Mouse (Mus musculus) adrenal gland, postnatal 14 days (tissue): ENCODE results near the gene Hyal2. TPM values are rescaled to one million over a fixed set of nuclear protein-coding genes. Genes with fewer than 3 reads are reported as not detected.
"Not testable (repeated sequence)": the region's sequence is repeated elsewhere in the genome, so short reads cannot be mapped to it uniquely, and the experiment has no call there.

Experiments
- DNase-seq: peaks from one replicate; pipeline ENCODE4 v3.0.0; 2021; ENCODE audit warnings: mixed read lengths
- total RNA-seq: library from RNA; stranded (reverse); gene quantifications from 2 replicates; pipeline ENCODE4 v1.2.3, GENCODE M21; 2021

Gene Hyal2
- total RNA-seq, 1 experiment from 2014 or later, result 38.9 TPM

GRCm38 (mm10) chr9:107569270-107569669 is 1.5 kb downstream of the Hyal2 start:
- no peak for DNase-seq

DNA sequence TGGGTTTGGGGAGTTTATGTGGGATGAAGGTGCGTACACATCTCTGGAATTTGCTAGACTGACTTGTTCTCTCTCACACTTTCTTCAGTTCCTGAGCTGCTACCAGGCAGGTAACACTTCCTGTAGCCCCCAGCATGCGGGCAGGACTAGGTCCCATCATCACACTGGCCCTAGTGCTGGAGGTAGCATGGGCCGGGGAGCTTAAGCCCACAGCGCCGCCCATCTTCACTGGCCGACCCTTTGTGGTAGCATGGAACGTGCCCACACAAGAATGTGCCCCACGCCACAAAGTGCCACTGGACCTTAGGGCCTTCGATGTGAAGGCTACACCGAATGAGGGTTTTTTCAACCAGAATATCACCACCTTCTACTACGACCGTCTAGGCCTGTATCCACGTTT is 2.3 kb downstream of the Hyal2 start:
- no peak for DNase-seq

DNA sequence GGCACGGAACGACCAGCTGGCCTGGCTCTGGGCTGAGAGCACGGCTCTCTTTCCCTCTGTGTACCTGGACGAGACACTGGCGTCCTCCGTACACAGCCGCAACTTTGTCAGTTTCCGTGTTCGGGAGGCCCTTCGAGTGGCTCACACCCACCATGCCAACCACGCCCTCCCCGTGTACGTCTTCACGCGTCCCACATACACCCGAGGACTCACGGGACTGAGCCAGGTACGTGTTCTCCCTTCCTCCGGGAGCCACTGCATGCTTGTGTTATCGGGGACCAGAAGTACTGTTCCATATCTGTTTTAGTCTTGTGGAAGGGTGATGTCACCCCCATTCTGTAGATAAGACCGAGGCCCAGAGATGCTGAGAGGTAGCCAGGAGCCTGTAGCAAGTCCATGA is 3.1 kb downstream of the Hyal2 start:
- no peak for DNase-seq

DNA sequence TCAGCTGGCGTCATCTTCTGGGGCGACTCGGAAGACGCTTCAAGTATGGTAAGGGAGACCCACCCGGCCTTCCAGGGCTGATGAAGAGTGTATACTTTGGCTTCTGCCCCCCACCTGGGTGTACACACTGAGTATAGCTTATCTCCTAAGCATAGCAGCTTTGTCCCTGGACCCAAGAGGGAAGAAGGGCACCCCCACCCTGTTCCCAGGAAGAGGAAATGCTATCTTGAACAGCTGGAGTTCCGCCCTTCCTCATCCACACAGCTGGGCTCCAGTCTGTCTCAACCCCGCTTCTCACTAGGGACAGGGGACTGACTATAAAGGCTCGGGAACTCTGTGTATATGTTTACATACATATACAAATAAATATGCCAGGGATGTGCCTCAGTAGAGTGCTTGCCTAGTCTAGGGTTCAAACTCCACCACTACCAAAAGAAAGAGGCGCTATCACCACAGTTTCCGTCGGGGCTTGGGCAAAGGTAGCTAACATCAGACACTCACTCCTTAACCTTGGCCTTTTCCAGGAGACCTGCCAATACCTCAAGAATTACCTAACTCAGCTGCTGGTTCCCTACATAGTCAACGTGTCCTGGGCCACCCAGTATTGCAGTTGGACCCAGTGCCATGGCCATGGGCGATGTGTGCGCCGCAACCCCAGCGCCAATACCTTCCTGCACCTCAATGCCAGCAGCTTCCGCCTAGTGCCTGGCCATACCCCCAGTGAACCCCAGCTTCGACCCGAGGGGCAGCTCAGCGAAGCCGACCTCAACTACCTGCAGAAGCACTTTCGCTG is 4.0 kb downstream of the Hyal2 start:
- no peak for DNase-seq

DNA sequence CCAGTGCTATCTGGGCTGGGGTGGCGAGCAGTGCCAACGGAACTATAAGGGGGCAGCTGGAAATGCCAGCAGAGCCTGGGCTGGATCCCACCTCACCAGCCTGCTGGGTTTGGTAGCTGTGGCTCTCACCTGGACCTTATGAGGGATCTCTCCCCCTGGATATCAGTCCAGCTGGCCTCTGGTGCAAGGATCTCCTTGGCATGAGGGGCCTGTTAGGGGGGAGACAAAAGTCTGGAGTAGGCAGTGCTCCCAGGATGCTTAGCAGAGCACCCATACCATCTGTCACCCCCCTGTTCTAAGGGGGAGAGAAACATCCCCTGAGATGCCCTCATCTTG is 4.5 kb downstream of the Hyal2 start:
- DNase-seq, result no peak

DNA sequence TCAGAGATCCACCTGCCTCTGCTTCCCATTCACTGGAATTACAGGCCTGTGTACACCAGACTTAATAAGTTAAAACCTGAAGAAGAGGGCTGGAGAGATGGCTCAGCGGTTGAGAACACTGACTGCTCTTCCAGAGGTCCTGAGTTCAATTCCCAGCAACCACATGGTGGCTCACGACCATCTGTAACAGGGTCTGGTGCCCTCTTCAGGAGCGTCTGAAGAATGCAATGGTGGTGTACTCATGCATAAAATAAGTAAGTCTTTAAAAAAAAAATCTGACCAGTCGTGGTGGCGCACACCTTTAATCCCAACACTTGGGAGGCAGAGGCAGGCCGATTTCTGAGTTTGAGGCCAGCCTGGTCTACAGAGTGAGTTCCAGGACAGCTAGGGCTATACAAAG is 6.0 kb downstream of the Hyal2 start:
- DNase-seq, result not testable (repeated sequence)

GRCm38 (mm10) chr9:107575579-107576356 is 8.0 kb downstream of the Hyal2 start:
- DNase-seq, result no peak

- peak; percentile 91 for DNase-seq
Measured at GRCm38 (mm10) chr9:107576357-107577107, 8.8 kb downstream of the Hyal2 start, which contains the start of gene Hyal1. TSS of gene Hyal1 (plus strand) at chr9:107576927.

GRCm38 (mm10) chr9:107577871-107578270 is 10.1 kb downstream of the Hyal2 start:
- DNase-seq, result peak; percentile 39

GRCm38 (mm10) chr9:107578587-107578986 is 10.8 kb downstream of the Hyal2 start, which contains the start of gene Naa80:
TSS of gene Naa80 (plus strand) at chr9:107578887.
- no peak for DNase-seq

DNA sequence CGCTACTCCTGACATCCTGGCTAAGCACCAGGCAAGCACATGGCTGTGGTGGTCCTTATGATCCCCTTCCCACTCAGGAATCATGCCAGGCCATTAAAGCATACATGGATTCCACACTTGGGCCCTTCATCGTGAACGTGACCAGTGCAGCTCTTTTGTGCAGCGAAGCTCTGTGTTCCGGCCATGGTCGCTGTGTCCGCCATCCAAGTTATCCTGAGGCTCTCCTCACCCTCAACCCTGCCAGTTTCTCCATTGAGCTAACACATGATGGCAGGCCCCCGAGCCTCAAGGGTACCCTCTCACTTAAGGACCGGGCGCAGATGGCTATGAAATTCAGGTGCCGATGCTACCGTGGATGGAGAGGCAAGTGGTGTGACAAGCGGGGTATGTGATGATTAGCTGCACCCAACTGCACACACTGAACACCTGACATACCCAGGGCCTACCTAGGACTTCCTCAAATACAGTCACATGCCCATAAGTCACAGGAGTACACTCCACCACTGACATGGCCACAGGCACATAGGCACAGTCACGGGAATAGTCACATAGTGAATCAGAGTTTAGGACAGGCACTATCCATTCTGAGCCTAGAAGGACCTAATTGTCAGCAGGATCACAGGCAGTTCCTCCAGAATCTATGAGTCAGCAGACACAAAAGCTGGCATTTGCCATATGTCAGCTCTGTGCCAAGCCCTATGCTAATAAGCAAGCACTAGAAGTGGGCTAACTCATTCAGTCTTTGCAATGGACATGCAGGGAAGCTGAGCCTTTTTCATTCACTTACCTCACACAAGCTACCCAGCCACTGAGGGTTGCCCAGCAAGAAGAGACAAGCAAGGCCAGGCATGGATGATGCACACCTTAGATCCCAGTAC is 11.5 kb downstream of the Hyal2 start:
- DNase-seq, result no peak

GRCm38 (mm10) chr9:107580501-107581317 is 13.0 kb downstream of the Hyal2 start, which contains the start of gene Hyal3:
TSS of gene Hyal3 (plus strand) at chr9:107580818.
- DNase-seq, result peak; percentile 95

GRCm38 (mm10) chr9:107581584-107581983 is 13.8 kb downstream of the Hyal2 start:
- DNase-seq, result no peak

DNA sequence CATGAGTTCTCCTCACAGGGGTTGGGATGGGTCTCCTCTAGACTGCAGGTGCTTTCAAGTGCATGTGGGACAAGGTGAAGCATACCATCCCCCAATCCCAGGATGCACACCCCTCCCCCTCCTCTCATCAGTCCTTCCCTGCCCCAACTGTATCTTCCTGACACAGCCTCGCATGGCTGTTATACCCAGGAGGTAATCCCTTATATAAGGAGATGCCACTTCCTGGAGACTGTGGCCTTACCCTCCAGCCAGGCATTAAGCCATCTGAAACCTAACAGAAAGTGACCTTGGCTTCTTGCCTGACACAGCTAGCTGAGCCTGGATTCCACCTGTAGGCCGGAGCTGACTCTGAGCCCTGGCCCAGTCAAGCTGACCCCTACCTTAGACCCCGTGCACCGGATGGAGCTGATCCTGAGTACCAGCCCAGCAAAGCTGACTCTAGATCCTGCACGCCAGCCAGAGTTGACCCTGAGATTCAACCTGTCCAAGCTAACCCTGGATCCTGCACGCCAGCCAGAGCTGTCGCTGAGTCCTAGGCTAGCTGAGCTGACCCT is 14.8 kb downstream of the Hyal2 start:
- DNase-seq, result no peak

- no peak for DNase-seq
Measured at GRCm38 (mm10) chr9:107583174-107583573, 15.4 kb downstream of the Hyal2 start.

DNA sequence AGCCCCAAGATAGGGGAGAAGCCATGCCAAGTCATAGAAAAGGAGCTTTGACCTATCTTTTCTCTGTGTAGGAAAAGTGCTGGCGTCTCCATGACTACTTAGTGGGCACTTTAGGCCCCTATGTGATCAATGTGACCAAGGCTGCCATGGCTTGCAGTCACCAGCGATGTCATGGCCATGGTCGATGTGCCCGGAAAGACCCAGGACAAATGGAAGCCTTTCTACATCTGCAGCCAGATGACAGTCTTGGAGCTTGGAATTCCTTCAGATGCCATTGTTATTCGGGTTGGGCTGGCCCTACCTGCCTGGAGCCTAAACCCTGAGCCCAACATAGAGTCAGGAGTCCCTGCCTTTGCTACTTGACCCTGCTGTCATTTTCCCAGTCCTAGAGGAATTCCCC is 18.8 kb downstream of the Hyal2 start:
- no peak for DNase-seq

DNA sequence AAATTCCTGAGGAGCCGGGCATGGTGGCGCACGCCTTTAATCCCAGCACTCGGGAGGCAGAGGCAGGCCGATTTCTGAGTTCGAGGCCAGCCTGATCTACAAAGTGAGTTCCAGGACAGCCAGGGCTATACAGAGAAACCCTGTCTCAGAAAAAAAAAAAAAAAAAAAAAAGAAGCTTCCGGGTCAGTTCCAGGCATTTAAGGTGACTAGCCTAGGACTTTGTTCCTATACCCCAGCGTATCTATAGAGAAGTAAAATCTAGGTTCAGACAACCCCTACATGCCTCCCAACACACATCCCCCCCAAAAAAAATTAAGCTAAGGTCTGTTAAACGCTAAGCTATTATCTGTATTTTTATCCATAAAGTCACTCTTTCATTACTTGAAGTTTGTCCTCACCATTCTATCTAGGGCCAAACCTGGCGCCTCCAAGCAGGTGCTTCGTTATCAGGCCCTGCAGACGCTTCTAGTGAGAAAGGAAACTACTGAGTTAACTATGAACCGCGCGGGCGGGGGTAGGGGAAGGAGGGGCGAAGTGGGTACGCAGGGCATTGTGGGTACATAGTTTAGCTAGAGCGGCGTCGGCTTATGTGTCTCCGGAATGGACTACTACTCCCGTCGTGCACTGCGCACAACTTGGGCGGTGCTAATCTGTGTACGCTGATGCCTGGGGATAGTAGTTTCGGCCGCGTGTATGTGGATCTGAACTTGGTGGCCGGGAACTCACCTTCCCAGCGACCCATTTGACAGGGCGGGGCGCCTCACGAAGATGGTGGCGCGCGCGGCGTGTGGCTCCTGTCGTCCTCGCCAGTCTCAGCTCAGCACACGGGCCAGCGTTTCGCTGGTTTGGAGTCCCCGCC is 19.5 kb downstream of the Hyal2 start, which contains the start of gene Ifrd2:
TSS of gene Ifrd2 (plus strand) at position 669 of the 859 bp plus-strand sequence.
- DNase-seq, result peak; percentile 98

GRCm38 (mm10) chr9:107587833-107588639 is 20.3 kb downstream of the Hyal2 start:
- peak; percentile 81 for DNase-seq
